Mouse (Mus musculus): ENCODE data around the gene Pecam1.
"Not testable (repeated sequence)": the region's sequence is repeated elsewhere in the genome, so short reads cannot be mapped to it uniquely, and the experiment has no call there.

The Pecam1 gene

GRCm38 (mm10) chr11:106622056-106622455 lies 128.4 kb downstream of the Pecam1 start:
- no peak for DNase-seq

GRCm38 (mm10) chr11:106618768-106619167 lies 131.7 kb downstream of the Pecam1 start:
- not testable (repeated sequence) for DNase-seq

GRCm38 (mm10) chr11:106617821-106618580 lies 132.4 kb downstream of the Pecam1 start:
- no peak for DNase-seq

- DNase-seq = no peak
Observed at GRCm38 (mm10) chr11:106615561-106615960, 134.9 kb downstream of the Pecam1 start.

GRCm38 (mm10) chr11:106614339-106614645 lies 136.1 kb downstream of the Pecam1 start:
- DNase-seq = peak; percentile 49 to 64

GRCm38 (mm10) chr11:106613638-106614338 lies 136.6 kb downstream of the Pecam1 start:
- DNase-seq = no peak

- peak; percentile 98 for DNase-seq
Observed at GRCm38 (mm10) chr11:106612961-106613637, 137.3 kb downstream of the Pecam1 start, which contains the start of gene Tex2. Tex2 (minus strand) TSS chr11:106613423.

- DNase-seq = peak; percentile 70 to 74
Observed at GRCm38 (mm10) chr11:106612209-106612960, 138.0 kb downstream of the Pecam1 start.

GRCm38 (mm10) chr11:106609731-106610130 lies 140.7 kb downstream of the Pecam1 start:
- no peak for DNase-seq

GRCm38 (mm10) chr11:106607316-106607715 lies 143.1 kb downstream of the Pecam1 start:
- no peak for DNase-seq

- DNase-seq = no peak
Observed at GRCm38 (mm10) chr11:106606042-106606441, 144.4 kb downstream of the Pecam1 start.

Data from lung, adult 18-20 months (tissue).